Mouse (Mus musculus): ENCODE measurements around the gene Gdf11. TPM values are rescaled to one million over a fixed set of nuclear protein-coding genes. Genes with fewer than 3 reads are reported as not detected.

Gene Gdf11
- total and polyA plus RNA-seq, 3 experiments: 0.78 to 2.5 (median 2.0) TPM

GRCm38 (mm10) chr10:128904812-128905211 lies 13.3 kb upstream of the Gdf11 start:
- no peak for TF ChIP-seq CTCF (IDR thresholded peaks at IDR 0.05)
- no peak for TF ChIP-seq POLR2A (IDR thresholded peaks at IDR 0.05; ENCODE audit: insufficient read depth, low read depth, low read length)
- TF ChIP-seq EP300 (IDR thresholded peaks at IDR 0.05; ENCODE audit: insufficient read depth, low read depth, low read length): no peak
- Histone ChIP-seq H3K4me1 (ENCODE audit: control insufficient read depth, insufficient read depth, low read length) (no peaks in the 10 kb centered on the region; the same call in 1 of the 2 replicates), H3K27me3 (ENCODE audit: control insufficient read depth, insufficient read depth, low read length) (no peaks in the 10 kb centered on the region), H3K4me3 (no peak overlapping the region), H3K27ac (no peak overlapping the region), H3K36me3 (ENCODE audit: control insufficient read depth, insufficient read depth, low read length) (no peaks in the 10 kb centered on the region), H3K79me2 (replicated peaks; ENCODE audit: control insufficient read depth, insufficient read depth, low read length) (no peaks in the 10 kb centered on the region), H3K9ac (ENCODE audit: low read depth, low read length) (no peak overlapping the region)
- DNase-seq: no peak
- WGBS: 83% methylated on average over 5 of the region's 5 CpGs
- intact Hi-C loops (cut with DNase I): no loop called here

GRCm38 (mm10) chr10:128902409-128902988 lies 11.0 kb upstream of the Gdf11 start:
- Histone ChIP-seq H3K4me1 (ENCODE audit: control insufficient read depth, insufficient read depth, low read length) (no peaks in the 10 kb centered on the region), H3K27ac (no peak overlapping the region), H3K4me3 (no peak overlapping the region), H3K9ac (ENCODE audit: low read depth, low read length) (no peak overlapping the region), H3K27me3 (ENCODE audit: control insufficient read depth, insufficient read depth, low read length) (no peaks in the 10 kb centered on the region), H3K79me2 (replicated peaks; ENCODE audit: control insufficient read depth, insufficient read depth, low read length) (no peaks in the 10 kb centered on the region), H3K36me3 (ENCODE audit: control insufficient read depth, insufficient read depth, low read length) (no peaks in the 10 kb centered on the region)
- DNase-seq: no peak
- 77% methylated on average over 3 of the region's 3 CpGs for WGBS
- intact Hi-C loops (cut with DNase I): no loop called here
- TF ChIP-seq CTCF (IDR thresholded peaks at IDR 0.05) (no peak), POLR2A (IDR thresholded peaks at IDR 0.05; ENCODE audit: insufficient read depth, low read depth, low read length) (no peak), EP300 (IDR thresholded peaks at IDR 0.05; ENCODE audit: insufficient read depth, low read depth, low read length) (no peak)

GRCm38 (mm10) chr10:128901409-128901808 lies 9.9 kb upstream of the Gdf11 start:
- WGBS: 81% methylated on average over 1 of the region's 1 CpGs
- Histone ChIP-seq H3K27ac (no peak overlapping the region), H3K27me3 (ENCODE audit: control insufficient read depth, insufficient read depth, low read length) (no peaks in the 10 kb centered on the region), H3K36me3 (ENCODE audit: control insufficient read depth, insufficient read depth, low read length) (no peaks in the 10 kb centered on the region), H3K79me2 (replicated peaks; ENCODE audit: control insufficient read depth, insufficient read depth, low read length) (no peaks in the 10 kb centered on the region), H3K4me1 (ENCODE audit: control insufficient read depth, insufficient read depth, low read length) (no peaks in the 10 kb centered on the region), H3K4me3 (no peak overlapping the region), H3K9ac (ENCODE audit: low read depth, low read length) (no peak overlapping the region)
- no peak for DNase-seq
- intact Hi-C loops (cut with DNase I): no loop called here
- TF ChIP-seq CTCF (IDR thresholded peaks at IDR 0.05) (no peak), EP300 (IDR thresholded peaks at IDR 0.05; ENCODE audit: insufficient read depth, low read depth, low read length) (no peak), POLR2A (IDR thresholded peaks at IDR 0.05; ENCODE audit: insufficient read depth, low read depth, low read length) (no peak)

GRCm38 (mm10) chr10:128900698-128901097 lies 9.2 kb upstream of the Gdf11 start, which contains the start of gene Cd63:
Gene Cd63, plus strand, starts transcription at chr10:128900989.
- TF ChIP-seq CTCF (IDR thresholded peaks at IDR 0.05) (no peak), POLR2A (IDR thresholded peaks at IDR 0.05; ENCODE audit: insufficient read depth, low read depth, low read length) (no peak), EP300 (IDR thresholded peaks at IDR 0.05; ENCODE audit: insufficient read depth, low read depth, low read length) (no peak)
- no peak within 1 kb of the TSS for H3K9ac ChIP-seq (ENCODE audit: low read depth, low read length)
- H3K4me3 ChIP-seq: no peak within 1 kb of the TSS
- H3K27ac ChIP-seq: no peak within 1 kb of the TSS
- H3K4me1 ChIP-seq (ENCODE audit: control insufficient read depth, insufficient read depth, low read length): no peaks in the 10 kb centered on the region
- H3K27me3 ChIP-seq (ENCODE audit: control insufficient read depth, insufficient read depth, low read length): no peaks in the 10 kb centered on the region
- intact Hi-C loops (cut with DNase I): no loop called here
- H3K79me2 ChIP-seq (replicated peaks; ENCODE audit: control insufficient read depth, insufficient read depth, low read length): no peaks in the 10 kb centered on the region
- DNase-seq: no peak
- 68% methylated on average over 3 of the region's 3 CpGs for WGBS
- no peaks in the 10 kb centered on the region for H3K36me3 ChIP-seq (ENCODE audit: control insufficient read depth, insufficient read depth, low read length)

- Histone ChIP-seq H3K27ac (no peak overlapping the region), H3K36me3 (ENCODE audit: control insufficient read depth, insufficient read depth, low read length) (no peaks in the 10 kb centered on the region), H3K79me2 (replicated peaks; ENCODE audit: control insufficient read depth, insufficient read depth, low read length) (no peaks in the 10 kb centered on the region), H3K9ac (ENCODE audit: low read depth, low read length) (no peak overlapping the region), H3K27me3 (ENCODE audit: control insufficient read depth, insufficient read depth, low read length) (no peaks in the 10 kb centered on the region), H3K4me1 (ENCODE audit: control insufficient read depth, insufficient read depth, low read length) (no peaks in the 10 kb centered on the region; the same call in 1 of the 2 replicates), H3K4me3 (no peak overlapping the region)
- TF ChIP-seq CTCF (IDR thresholded peaks at IDR 0.05) (no peak), EP300 (IDR thresholded peaks at IDR 0.05; ENCODE audit: insufficient read depth, low read depth, low read length) (no peak), POLR2A (IDR thresholded peaks at IDR 0.05; ENCODE audit: insufficient read depth, low read depth, low read length) (no peak)
- WGBS: 63% methylated on average over 6 of the region's 6 CpGs
- intact Hi-C loops (cut with DNase I): loop anchor here (10.0 kb wide), 1 partner anchor 275 kb away; the partner anchor contains the start of gene Rps26
- no peak for DNase-seq
Observed at GRCm38 (mm10) chr10:128899759-128900490, 8.4 kb upstream of the Gdf11 start.

GRCm38 (mm10) chr10:128897501-128897900 lies 6.0 kb upstream of the Gdf11 start:
- intact Hi-C loops (cut with DNase I): loop anchor here (10.0 kb wide), 1 partner anchor 273 kb away; the partner anchor contains the start of gene Rps26
- WGBS: 28% methylated on average over 1 of the region's 1 CpGs
- DNase-seq: no peak
- Histone ChIP-seq H3K27ac (no peak overlapping the region), H3K4me1 (ENCODE audit: control insufficient read depth, insufficient read depth, low read length) (no peaks in the 10 kb centered on the region; the same call in 1 of the 2 replicates), H3K27me3 (ENCODE audit: control insufficient read depth, insufficient read depth, low read length) (no peaks in the 10 kb centered on the region), H3K9ac (ENCODE audit: low read depth, low read length) (no peak overlapping the region), H3K79me2 (replicated peaks; ENCODE audit: control insufficient read depth, insufficient read depth, low read length) (no peaks in the 10 kb centered on the region), H3K36me3 (ENCODE audit: control insufficient read depth, insufficient read depth, low read length) (no peaks in the 10 kb centered on the region), H3K4me3 (no peak overlapping the region)
- TF ChIP-seq EP300 (IDR thresholded peaks at IDR 0.05; ENCODE audit: insufficient read depth, low read depth, low read length) (no peak), CTCF (IDR thresholded peaks at IDR 0.05) (no peak), POLR2A (IDR thresholded peaks at IDR 0.05; ENCODE audit: insufficient read depth, low read depth, low read length) (no peak)

Measured in heart, adult 2 months (tissue).